Mouse (Mus musculus): ENCODE results near the gene Pex5l. TPM values are rescaled to one million over a fixed set of nuclear protein-coding genes. Genes with fewer than 3 reads are reported as not detected.

Gene Pex5l
- total RNA-seq, 2 experiments from 2014 or later = 0.31 to 0.54 TPM

GRCm38 (mm10) chr3:33068146-33068545 is 74.9 kb downstream of the Pex5l start:
- DNase-seq = no peak
- intact Hi-C loops (cut with DNase I) = no loop called here

- DNase-seq = no peak
- intact Hi-C loops (cut with DNase I) = no loop called here
These were observed 79.5 kb downstream of the Pex5l start for GRCm38 (mm10) chr3:33063590-33063989.

DNA sequence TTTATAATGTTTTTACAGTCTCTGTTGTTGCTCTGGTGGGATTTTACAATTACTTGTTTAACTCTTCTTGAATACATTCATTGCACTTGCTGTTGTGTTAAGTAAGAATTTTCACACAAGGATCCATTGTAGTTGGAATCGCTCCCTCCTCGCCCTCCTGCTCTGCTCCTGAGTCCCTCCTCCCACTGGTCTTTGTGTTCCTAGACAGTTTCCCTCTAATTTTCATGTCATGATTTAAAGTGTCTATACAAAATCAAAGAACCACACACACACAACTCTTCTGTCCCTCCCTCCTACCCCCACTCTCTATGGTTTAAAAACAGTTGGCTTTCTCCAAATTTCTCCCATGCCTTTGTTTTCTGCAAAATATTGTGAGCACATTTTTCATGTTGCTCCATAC is 81.6 kb downstream of the Pex5l start:
- intact Hi-C loops (cut with DNase I) = no loop called here

GRCm38 (mm10) chr3:33061016-33061415 is 82.0 kb downstream of the Pex5l start:
- intact Hi-C loops (cut with DNase I) = no loop called here
- DNase-seq = no peak

More for the DNA sequence above, 81.6 kb downstream of the Pex5l start:
- no peak for DNase-seq

GRCm38 (mm10) chr3:33060343-33060937 is 82.6 kb downstream of the Pex5l start:
- intact Hi-C loops (cut with DNase I) = no loop called here
- DNase-seq = no peak

GRCm38 (mm10) chr3:33048304-33048703 is 94.7 kb downstream of the Pex5l start:
- intact Hi-C loops (cut with DNase I) = no loop called here
- no peak for DNase-seq

GRCm38 (mm10) chr3:33044799-33045106 is 98.3 kb downstream of the Pex5l start:
- DNase-seq = no peak
- intact Hi-C loops (cut with DNase I) = no loop called here

- intact Hi-C loops (cut with DNase I) = no loop called here
- no peak for DNase-seq
These were observed 98.9 kb downstream of the Pex5l start for GRCm38 (mm10) chr3:33043896-33044798.

- intact Hi-C loops (cut with DNase I) = no loop called here
- no peak for DNase-seq
These were observed 118.5 kb downstream of the Pex5l start for GRCm38 (mm10) chr3:33024566-33024965.

DNA sequence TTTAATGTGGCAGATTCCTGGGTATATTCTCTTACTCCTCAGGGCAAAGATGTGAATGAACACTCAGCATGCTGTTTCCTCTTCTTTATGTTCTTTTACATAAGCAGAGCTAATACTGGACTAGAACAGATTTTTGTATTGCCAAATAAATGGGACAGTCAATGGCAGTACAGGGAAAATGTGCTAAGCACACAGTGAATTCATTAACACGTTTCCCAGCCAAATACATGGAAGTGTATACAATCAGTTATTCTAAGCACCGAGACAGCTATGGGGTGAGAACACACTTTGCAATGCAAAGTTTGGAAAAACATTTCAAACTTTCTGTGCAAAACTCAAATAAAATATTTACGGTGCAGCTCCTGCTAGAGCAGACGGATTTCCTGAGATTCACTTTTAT is 139.1 kb downstream of the Pex5l start:
- intact Hi-C loops (cut with DNase I) = no loop called here
- DNase-seq = no peak

GRCm38 (mm10) chr3:33001769-33002168 is 141.3 kb downstream of the Pex5l start:
- intact Hi-C loops (cut with DNase I) = no loop called here
- no peak for DNase-seq

- intact Hi-C loops (cut with DNase I) = no loop called here
- no peak for DNase-seq
These were observed 142.5 kb downstream of the Pex5l start for GRCm38 (mm10) chr3:33000383-33001015.

DNA sequence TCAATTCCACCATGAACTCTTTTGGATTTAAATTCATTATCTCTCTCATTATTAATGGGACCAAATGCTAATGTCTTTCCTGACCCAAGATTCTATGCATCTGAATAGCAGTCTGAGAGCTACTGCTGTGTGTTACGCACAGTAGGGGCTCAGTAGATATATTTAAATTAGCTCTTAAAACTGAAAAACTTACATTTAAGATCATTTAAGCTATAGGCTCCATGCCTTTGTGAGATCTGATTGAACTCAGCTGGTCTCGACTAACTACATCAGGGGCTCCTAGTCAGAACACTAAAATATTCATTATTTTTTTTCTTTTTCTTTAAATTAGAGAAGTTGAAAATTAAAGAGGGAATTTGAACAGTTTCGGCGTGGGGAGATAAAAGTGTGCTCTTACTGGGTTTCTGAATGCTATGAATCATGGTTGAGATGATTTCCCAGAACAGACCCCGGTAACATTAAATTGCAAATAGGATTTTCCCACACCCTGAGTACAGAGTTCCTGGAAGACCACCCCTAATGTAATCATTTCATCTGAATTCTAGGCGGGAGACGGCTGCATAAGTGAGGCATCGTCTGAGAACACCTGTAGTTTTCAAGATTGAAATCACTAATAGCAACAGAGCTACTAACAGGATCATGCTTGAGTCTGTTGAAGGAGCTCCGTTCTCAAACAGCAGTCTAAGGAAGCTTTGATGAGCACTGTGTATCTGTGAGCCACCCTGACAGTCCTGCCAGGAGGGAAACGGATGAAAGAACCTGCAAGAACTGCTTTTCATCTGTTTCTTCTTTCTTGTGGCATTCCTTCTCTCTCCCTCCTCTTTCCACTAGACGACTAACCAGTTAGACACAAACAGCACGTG is 151.1 kb downstream of the Pex5l start:
- intact Hi-C loops (cut with DNase I) = no loop called here
- no peak for DNase-seq

- intact Hi-C loops (cut with DNase I) = no loop called here
- no peak for DNase-seq
These were observed 155.2 kb downstream of the Pex5l start for GRCm38 (mm10) chr3:32987806-32988205.

- intact Hi-C loops (cut with DNase I) = no loop called here
- no peak for DNase-seq
These were observed 157.9 kb downstream of the Pex5l start for GRCm38 (mm10) chr3:32985141-32985540.

DNA sequence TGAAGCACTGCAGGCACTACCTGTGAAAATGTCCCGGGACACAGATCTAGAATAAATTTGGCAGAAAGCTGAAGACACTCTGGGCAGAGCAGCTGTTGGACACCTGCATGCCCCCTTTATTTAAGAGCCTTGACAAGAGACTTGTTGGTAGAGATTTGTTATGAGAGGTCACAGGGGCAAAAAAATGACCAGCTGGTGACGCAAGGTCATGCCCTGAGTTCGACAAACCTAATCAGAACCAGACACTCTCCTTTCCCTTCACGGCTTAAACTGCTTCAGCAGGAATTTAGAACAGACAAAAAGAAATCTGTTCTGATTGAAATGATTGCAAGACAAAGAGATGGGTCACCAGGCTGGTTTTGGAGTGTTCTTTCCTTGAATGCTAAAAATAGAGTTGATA is 163.1 kb downstream of the Pex5l start:
- intact Hi-C loops (cut with DNase I) = no loop called here
- DNase-seq = no peak

- intact Hi-C loops (cut with DNase I) = no loop called here
- DNase-seq = no peak
These were observed 163.8 kb downstream of the Pex5l start for GRCm38 (mm10) chr3:32979238-32979637.

DNA sequence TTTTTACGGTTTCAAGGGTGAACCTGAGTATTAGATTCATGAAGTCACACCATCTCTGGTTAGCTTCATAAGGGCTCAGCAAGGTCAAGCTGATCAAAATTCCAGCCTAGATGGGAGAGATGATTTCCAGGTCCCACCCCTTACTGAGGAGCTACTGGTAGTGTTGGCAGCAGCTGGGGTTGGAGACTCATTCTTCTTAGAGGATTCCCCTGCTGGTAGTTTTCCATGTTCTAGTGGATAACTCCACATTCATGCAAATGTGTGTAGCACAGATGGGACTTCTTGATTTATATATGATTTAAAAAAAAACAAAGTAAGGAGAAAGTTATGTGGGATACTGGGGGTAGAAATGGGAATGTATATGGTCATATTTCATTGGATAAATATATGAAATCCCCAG is 172.8 kb downstream of the Pex5l start:
- intact Hi-C loops (cut with DNase I) = no loop called here
- DNase-seq = no peak

DNA sequence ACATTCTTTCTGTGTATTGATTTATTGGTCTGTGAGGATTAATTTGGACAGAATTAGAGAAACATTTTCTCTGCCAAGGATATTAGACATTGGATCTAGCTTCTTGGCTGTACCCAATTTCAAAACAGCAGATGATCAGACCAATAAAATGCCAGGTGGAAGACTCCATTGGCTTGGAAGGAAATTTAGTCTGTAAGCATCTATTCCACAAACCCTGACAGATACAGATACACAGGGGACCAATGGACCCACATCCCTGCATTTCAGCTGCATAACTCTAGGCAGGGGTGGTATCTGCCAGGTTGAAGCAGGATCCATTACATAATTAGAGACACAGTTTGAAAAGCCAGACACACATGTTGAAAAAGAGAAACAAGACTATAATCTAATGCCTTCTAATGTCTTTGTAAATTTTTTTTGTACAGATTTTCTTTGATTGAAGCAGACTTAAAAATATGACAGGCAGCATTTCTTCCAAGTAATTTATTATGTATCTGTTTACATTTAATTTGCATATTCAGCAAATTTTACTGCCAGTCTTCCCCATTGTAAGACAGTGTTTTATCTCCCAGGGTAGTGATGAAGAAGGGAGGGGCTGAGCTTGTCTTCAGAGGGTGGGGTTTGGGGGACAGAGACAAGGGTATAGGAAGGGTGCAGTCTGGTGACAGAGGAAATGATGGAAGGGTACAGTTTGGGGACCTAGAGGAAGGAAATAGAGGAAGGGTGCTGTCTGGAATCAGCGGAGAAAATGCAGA is 174.2 kb downstream of the Pex5l start:
- DNase-seq = no peak
- intact Hi-C loops (cut with DNase I) = no loop called here

GRCm38 (mm10) chr3:32965528-32965927 is 177.5 kb downstream of the Pex5l start:
- intact Hi-C loops (cut with DNase I) = no loop called here
- DNase-seq = no peak
